In genomic region chr16:11175100-11175488, GRCm38 (mm10) we compare ENCODE assay signal across 8 mouse cellular contexts. TPM values are rescaled to one million over a fixed set of nuclear protein-coding genes. Genes with fewer than 3 reads are reported as not detected.
A peak's percentile ranks its signal among the peaks of the same experiment; 100 is the strongest.
DNase-seq lines count a peak whose midpoint lies in the region; TF ChIP-seq lines count a peak whose summit lies in the region.

No protein-coding gene starts in this region.

- H3K36me3 ChIP-seq in myocyte (ENCODE audit: control insufficient read depth, insufficient read depth): no peaks in the 10 kb centered on the region

- peak overlapping the region; percentile 78 for H3K4me2 ChIP-seq in myocyte (ENCODE audit: low read depth)

- peaks cover 52% of the 10 kb centered on the region for H3K79me2 ChIP-seq in myocyte (ENCODE audit: control insufficient read depth, insufficient read depth)

- peak overlapping the region; percentile 74 for H3K4me3 ChIP-seq in myocyte

- H3K27me3 ChIP-seq in myocyte (ENCODE audit: control insufficient read depth, insufficient read depth, insufficient read length): no peaks in the 10 kb centered on the region

- TF ChIP-seq POLR2A in myocyte (IDR thresholded peaks at IDR 0.05; ENCODE audit: insufficient read length, low read depth): no peak

- peak overlapping the region; percentile 65 for H3ac ChIP-seq in myocyte (ENCODE audit: control insufficient read depth, insufficient read length)

- DNase-seq in kidney, postnatal 10 days: peak; percentile 12
- DNase-seq in kidney, postnatal 36 days: no peak
- DNase-seq in c-Kit-positive CD71-positive TER-119-positive erythroid progenitor cells, embryonic 14.5 days (ENCODE audit: low spot score): peak; percentile 34
- DNase-seq in induced T-regulatory cell, adult 2 months (ENCODE audit: low read depth): peak; percentile 73
- DNase-seq in urinary bladder, postnatal 10 days (ENCODE audit: low spot score): no peak
- no peak for DNase-seq in adrenal gland, adult 8-10 months
- DNase-seq in adrenal gland, postnatal 25 days: no peak

TF ChIP-seq in myocyte, 11 proteins besides CTCF, POLR2A, EP300 and RAD21:
- TF ChIP-seq TCF12 (IDR thresholded peaks at IDR 0.05; ENCODE audit: insufficient read depth, poor library complexity, severe bottlenecking): no peak
- TF ChIP-seq REST (IDR thresholded peaks at IDR 0.05; ENCODE audit: insufficient read depth, insufficient read length): no peak
- TF ChIP-seq CEBPB (IDR thresholded peaks at IDR 0.05; ENCODE audit: insufficient read depth, poor library complexity, severe bottlenecking): no peak
- no peak for TF ChIP-seq MYOG (IDR thresholded peaks at IDR 0.05; ENCODE audit: control insufficient read depth in 1 of 3, insufficient read depth in 1 of 3, insufficient read length in 2 of 3, low read depth in 2 of 3)
- no peak for TF ChIP-seq USF1 (IDR thresholded peaks at IDR 0.05; ENCODE audit: low read depth)
- no peak for TF ChIP-seq E2F4 (IDR thresholded peaks at IDR 0.05; ENCODE audit: insufficient read depth)
- no peak for TF ChIP-seq MYOD1 (IDR thresholded peaks at IDR 0.05; ENCODE audit: control insufficient read depth in 1 of 3, insufficient read length in 2 of 3, low read depth in 2 of 3)
- TF ChIP-seq SRF (IDR thresholded peaks at IDR 0.05; ENCODE audit: control insufficient read depth, insufficient read length, low read depth): no peak
- TF ChIP-seq TCF3 (IDR thresholded peaks at IDR 0.05; ENCODE audit: insufficient read length, low read depth): no peak
- no peak for TF ChIP-seq POLR2AphosphoS2 (IDR thresholded peaks at IDR 0.05; ENCODE audit: insufficient read length, low read depth)
- no peak for TF ChIP-seq MAX (IDR thresholded peaks at IDR 0.05; ENCODE audit: low read depth)

RNA-seq across cellular contexts. Expression of gene Zc3h7a, which starts 1.1 kb away (rescaled TPM):
- 11.4 TPM for polyA plus RNA-seq in myocyte (2012; fragmentation: generic; extraction: Trizol)
- 100 to 1,000 TPM in 2 of 4 experiments, 10 to 100 TPM in 2; 62.7 to 123 (median 96.4) TPM for total RNA-seq in adrenal gland, adult 8-10 months (2022)
- 93.1 and 98.6 TPM in 2 replicates for total RNA-seq in adrenal gland, postnatal 25 days (2021)

RNA-seq across cellular contexts. Expression of gene Rsl1d1, which starts 28.0 kb away (rescaled TPM):
- polyA plus RNA-seq in myocyte (2012; fragmentation: generic; extraction: Trizol): 42.9 TPM
- 10 to 100 TPM; 70.7 to 71.9 (median 71.3) TPM for total RNA-seq in adrenal gland, adult 8-10 months (2022)
- total RNA-seq in adrenal gland, postnatal 25 days (2021): 71.5 and 79.2 TPM in 2 replicates

RNA-seq across cellular contexts. Expression of gene Txndc11, which starts 40.6 kb away (rescaled TPM):
- polyA plus RNA-seq in myocyte (2012; fragmentation: generic; extraction: Trizol): 9.7 TPM
- 10 to 100 TPM; 41.3 to 57.6 (median 46.8) TPM for total RNA-seq in adrenal gland, adult 8-10 months (2022)
- total RNA-seq in adrenal gland, postnatal 25 days (2021): 43.9 and 44.1 TPM in 2 replicates

Comparison
In these comparisons a context has a peak if more than half of its experiments do, and no peak if none do; other contexts are left out.
1. DNase-seq: peak in kidney, postnatal 10 days (single experiment), c-Kit-positive CD71-positive TER-119-positive erythroid progenitor cells, embryonic 14.5 days (single experiment) and induced T-regulatory cell, adult 2 months (single experiment); none in kidney, postnatal 36 days (0 of 2), urinary bladder, postnatal 10 days (single experiment), adrenal gland, adult 8-10 months (single experiment) and adrenal gland, postnatal 25 days (single experiment).